Mouse (Mus musculus) embryonic facial prominence, embryonic 11.5 days (tissue): ENCODE measurements at regions not wholly inside any gene's neighbourhood (a gene's known extent, or its start where the extent isn't known, plus 50 kb on each side); places are given as distances from the start of the nearest gene placed in this dataset.

Experiments used
- ATAC-seq: fragments of 200-750 bp; cut with Nextera tagmentation; replicated peaks from 2 replicates; pipeline ENCODE4 v1.8.0; 2017; ENCODE audit warnings: low read depth; ENCODE audit not compliant: insufficient number of reproducible peaks, low FRiP score, low TSS enrichment
- DNase-seq: peaks from one replicate; pipeline ENCODE4 v3.0.0-alpha.2; 2015; ENCODE audit warnings: low spot score
- H3K27ac ChIP-seq: fragments of 300-500 bp; sonication (generic); replicated peaks from 2 replicates; pipeline ENCODE4 v1.5.1; 2014; ENCODE audit warnings: mild to moderate bottlenecking, low read depth, low read length, control low read depth
- H3K27me3 ChIP-seq: fragments of 300-500 bp; sonication (generic); 2 replicates; pipeline ENCODE4 v1.6.1; 2014; ENCODE audit warnings: mild to moderate bottlenecking, low read length, moderate library complexity, mixed read lengths; ENCODE audit not compliant: control insufficient read depth, insufficient read depth
- H3K36me3 ChIP-seq: fragments of 300-500 bp; sonication (generic); replicated peaks from 2 replicates; pipeline ENCODE4 v1.6.1; 2014; ENCODE audit warnings: low read depth, mild to moderate bottlenecking, low read length, moderate library complexity, mixed read lengths; ENCODE audit not compliant: control insufficient read depth, insufficient read depth
- H3K4me1 ChIP-seq: fragments of 300-500 bp; sonication (generic); 2 replicates; pipeline ENCODE4 v1.6.1; 2014; ENCODE audit warnings: low read length, mixed read lengths; ENCODE audit not compliant: control insufficient read depth, insufficient read depth
- H3K4me2 ChIP-seq: fragments of 300-500 bp; sonication (generic); 2 replicates; pipeline ENCODE4 v1.6.1; 2014; ENCODE audit warnings: low read depth, mild to moderate bottlenecking, control low read depth, low read length, moderate library complexity
- H3K4me3 ChIP-seq: fragments of 300-500 bp; sonication (generic); 2 replicates; pipeline ENCODE4 v1.5.1; 2014; ENCODE audit warnings: low read depth, low read length, control low read depth
- H3K9ac ChIP-seq: fragments of 300-500 bp; sonication (generic); replicated peaks from 2 replicates; pipeline ENCODE4 v1.6.1; 2014; ENCODE audit warnings: mild to moderate bottlenecking, control low read depth, low read length
- H3K9me3 ChIP-seq: fragments of 300-500 bp; sonication (generic); replicated peaks from 2 replicates; pipeline ENCODE4 v1.6.1; 2016; ENCODE audit warnings: mild to moderate bottlenecking, low read length, inconsistent platforms, mixed read lengths; ENCODE audit not compliant: control insufficient read depth
- WGBS: fragments of 180-500 bp; shearing (Covaris S2); extraction: QIAGEN DNeasy Blood & Tissue Kit; methylation state at CpG from one replicate; pipeline ENCODE4 v1.1.7; 2014; 5-methylcytosine and 5-hydroxymethylcytosine counted together

DNA sequence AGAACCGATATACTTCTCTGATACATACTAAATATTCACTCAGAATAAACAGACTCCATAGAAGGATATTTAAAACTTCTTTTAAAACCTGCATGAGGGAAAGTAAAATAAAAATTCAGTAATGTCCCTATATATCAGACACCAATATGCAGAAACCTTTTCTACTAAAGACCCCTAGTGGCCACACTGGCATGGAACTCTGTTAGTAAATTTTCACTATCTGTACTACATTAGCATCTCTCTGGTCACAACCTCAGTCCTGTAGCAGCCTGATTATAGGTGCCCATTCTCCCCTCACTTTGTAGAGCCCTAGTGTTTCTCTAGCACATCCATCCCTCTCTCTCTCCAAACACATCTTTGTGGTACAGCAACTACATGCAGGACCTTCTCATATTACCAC lies 970.3 kb downstream of the Cdh11 start:
- 95% methylated on average over 1 of the region's 1 CpGs for WGBS
- H3K9ac ChIP-seq = no peak overlapping the region
- no peak for ATAC-seq

DNA sequence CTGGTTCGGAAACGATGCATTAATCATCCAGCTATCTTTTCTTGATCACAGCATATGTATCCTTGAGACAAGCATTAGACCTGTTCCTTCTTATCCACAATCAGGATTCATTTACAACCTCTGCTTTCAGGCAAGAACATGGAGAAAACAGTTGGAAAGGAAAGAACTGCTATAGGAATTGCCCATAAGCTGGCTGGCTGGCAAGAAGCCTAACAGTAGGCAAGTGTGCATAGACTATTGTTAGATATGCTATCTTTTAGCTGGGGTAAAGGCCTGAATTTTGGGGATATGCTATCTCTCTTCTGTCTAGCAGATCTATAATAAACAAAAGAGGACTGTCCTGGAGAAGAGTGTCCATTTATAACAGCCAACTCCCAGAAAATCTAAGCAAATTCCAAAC lies 981.9 kb downstream of the Cdh11 start:
- H3K9ac ChIP-seq = no peak overlapping the region
- H3K9me3 ChIP-seq = no peaks in the 10 kb centered on the region
- WGBS = 72% methylated on average over 2 of the region's 2 CpGs
- H3K27ac ChIP-seq = no peak overlapping the region
- H3K27me3 ChIP-seq = no peaks in the 10 kb centered on the region
- H3K4me1 ChIP-seq = no peaks in the 10 kb centered on the region
- ATAC-seq (no peak), DNase-seq (no peak)
- no peak overlapping the region for H3K4me3 ChIP-seq
- no peak overlapping the region for H3K4me2 ChIP-seq
- H3K36me3 ChIP-seq = no peaks in the 10 kb centered on the region

More for the DNA sequence above, 970.3 kb downstream of the Cdh11 start:
- Histone ChIP-seq H3K27ac (no peak overlapping the region), H3K36me3 (no peaks in the 10 kb centered on the region), H3K4me3 (no peak overlapping the region), H3K4me2 (no peak overlapping the region), H3K4me1 (no peaks in the 10 kb centered on the region), H3K27me3 (no peaks in the 10 kb centered on the region), H3K9me3 (no peaks in the 10 kb centered on the region)
- peak; percentile 8 for DNase-seq

DNA sequence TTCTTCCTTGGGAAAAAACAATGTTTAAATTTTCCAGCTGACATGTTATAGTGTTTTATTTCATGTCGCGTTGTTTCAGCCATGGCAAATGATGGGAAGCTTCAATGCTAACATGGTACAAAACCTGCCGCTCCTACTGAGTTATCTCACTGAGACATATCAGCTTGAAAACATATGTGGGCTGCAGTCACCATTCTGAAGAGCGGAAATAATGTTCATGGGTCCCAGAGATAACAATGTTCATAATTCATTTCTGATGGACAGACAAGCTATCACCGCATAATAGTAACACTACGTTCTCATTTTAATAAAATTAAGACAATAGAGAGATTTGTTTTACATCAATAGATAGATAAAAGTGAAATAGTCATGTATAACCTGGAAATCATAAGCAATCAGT lies 983.3 kb downstream of the Cdh11 start:
- H3K27me3 ChIP-seq = no peaks in the 10 kb centered on the region
- no peak overlapping the region for H3K9ac ChIP-seq
- H3K27ac ChIP-seq = no peak overlapping the region
- no peak overlapping the region for H3K4me2 ChIP-seq
- 91% methylated on average over 6 of the region's 6 CpGs for WGBS
- ATAC-seq (no peak), DNase-seq (no peak)
- no peak overlapping the region for H3K4me3 ChIP-seq
- no peaks in the 10 kb centered on the region for H3K36me3 ChIP-seq
- H3K4me1 ChIP-seq = no peaks in the 10 kb centered on the region
- H3K9me3 ChIP-seq = no peaks in the 10 kb centered on the region

DNA sequence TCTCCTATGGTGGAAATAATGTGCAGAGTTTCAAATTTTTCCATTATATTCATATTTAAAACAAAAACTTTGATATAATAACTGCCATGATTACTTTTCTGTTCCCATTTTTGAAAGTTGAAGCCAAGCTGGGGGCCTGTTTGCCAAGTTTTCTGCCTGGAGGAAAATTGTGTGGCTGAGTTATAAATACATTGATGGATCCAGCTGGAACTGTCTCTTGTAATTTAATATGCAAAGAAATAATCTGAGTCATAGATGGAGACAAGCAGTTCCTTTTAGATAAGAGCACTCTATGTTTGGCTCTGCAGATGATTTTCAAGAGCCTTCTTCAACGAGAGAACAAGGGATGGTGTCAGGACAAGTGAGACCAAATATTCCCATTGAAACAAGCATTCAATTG lies 994.7 kb downstream of the Cdh11 start:
- Histone ChIP-seq H3K27ac (no peak overlapping the region), H3K36me3 (no peaks in the 10 kb centered on the region), H3K4me2 (no peak overlapping the region), H3K9ac (no peak overlapping the region), H3K4me1 (no peaks in the 10 kb centered on the region), H3K4me3 (no peak overlapping the region), H3K9me3 (no peaks in the 10 kb centered on the region), H3K27me3 (no peaks in the 10 kb centered on the region)
- ATAC-seq = no peak
- no peak for DNase-seq
- 79% methylated on average over 1 of the region's 1 CpGs for WGBS

DNA sequence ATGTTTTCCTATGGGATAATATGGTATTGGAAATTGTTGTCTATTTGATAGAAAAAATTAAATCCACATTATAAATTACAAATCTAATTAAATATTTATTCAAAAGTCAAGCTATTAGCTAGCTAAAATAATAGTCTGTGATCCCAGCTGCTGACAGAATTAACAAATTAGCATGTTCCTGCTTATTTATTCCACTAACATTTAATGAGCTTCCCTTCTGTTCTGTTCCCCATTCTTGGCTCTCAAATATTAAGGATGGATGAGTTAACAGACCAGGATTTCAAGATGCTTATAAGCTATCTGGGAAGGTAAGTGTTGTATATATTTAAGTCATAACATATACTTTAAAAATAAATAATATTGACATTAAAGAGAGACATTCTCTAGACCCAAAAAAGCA lies 998.6 kb downstream of the Cdh11 start:
- H3K9ac ChIP-seq = no peak overlapping the region
- no peak overlapping the region for H3K27ac ChIP-seq
- H3K4me3 ChIP-seq = no peak overlapping the region
- H3K9me3 ChIP-seq = no peaks in the 10 kb centered on the region
- ATAC-seq = no peak
- no peak for DNase-seq
- no peaks in the 10 kb centered on the region for H3K4me1 ChIP-seq
- no peak overlapping the region for H3K4me2 ChIP-seq
- H3K27me3 ChIP-seq = no peaks in the 10 kb centered on the region
- H3K36me3 ChIP-seq = no peaks in the 10 kb centered on the region

DNA sequence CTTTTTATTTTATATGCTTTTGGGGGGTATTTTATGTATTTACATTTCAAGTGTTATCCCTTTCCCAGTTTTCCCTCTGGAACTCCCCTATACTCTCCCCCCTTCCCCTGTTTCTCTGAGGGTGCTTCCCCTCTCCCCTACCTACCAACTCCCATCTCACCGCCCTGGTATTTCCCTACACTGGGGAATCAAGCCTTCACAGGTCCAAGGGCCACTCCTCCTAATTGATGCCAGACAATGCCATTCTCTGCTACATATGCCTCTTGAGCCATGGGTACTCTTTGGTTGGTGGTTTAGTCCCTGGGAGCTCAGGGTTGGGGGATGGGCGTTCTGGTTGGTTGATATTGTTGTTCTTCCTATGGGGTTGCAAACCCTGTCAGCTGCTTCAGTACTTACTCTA lies 1002.9 kb downstream of the Cdh11 start:
- 60% methylated on average over 2 of the region's 2 CpGs for WGBS
- DNase-seq (no peak), ATAC-seq (no peak)
- Histone ChIP-seq H3K36me3 (no peaks in the 10 kb centered on the region), H3K27ac (no peak overlapping the region), H3K4me1 (no peaks in the 10 kb centered on the region), H3K4me2 (no peak overlapping the region), H3K27me3 (no peaks in the 10 kb centered on the region), H3K4me3 (no peak overlapping the region), H3K9ac (no peak overlapping the region), H3K9me3 (no peaks in the 10 kb centered on the region)

DNA sequence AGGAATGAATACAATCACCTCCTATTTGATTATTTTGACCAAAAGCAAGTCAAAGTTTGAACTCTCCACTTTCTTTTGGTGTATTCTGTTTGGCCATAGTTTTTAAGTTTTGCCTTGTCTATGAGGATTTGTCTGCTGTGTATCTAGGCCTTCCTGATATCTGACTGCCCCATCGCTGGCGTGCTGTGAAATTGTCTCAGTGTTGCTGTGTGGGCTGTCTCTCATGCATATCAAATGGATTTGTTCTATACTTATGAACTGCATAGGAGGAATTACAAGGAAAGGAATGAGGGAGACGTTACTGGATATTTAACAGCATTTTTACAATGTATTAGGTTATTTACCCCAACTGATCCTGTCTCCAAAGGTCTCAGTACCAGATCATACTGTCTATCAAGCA lies 1003.5 kb downstream of the Cdh11 start:
- no peak for DNase-seq
- no peaks in the 10 kb centered on the region for H3K9me3 ChIP-seq
- no peaks in the 10 kb centered on the region for H3K36me3 ChIP-seq
- no peak overlapping the region for H3K9ac ChIP-seq
- 85% methylated on average over 3 of the region's 3 CpGs for WGBS
- H3K4me3 ChIP-seq = no peak overlapping the region
- ATAC-seq = no peak
- no peak overlapping the region for H3K4me2 ChIP-seq
- no peaks in the 10 kb centered on the region for H3K27me3 ChIP-seq
- H3K4me1 ChIP-seq = no peaks in the 10 kb centered on the region
- no peak overlapping the region for H3K27ac ChIP-seq

DNA sequence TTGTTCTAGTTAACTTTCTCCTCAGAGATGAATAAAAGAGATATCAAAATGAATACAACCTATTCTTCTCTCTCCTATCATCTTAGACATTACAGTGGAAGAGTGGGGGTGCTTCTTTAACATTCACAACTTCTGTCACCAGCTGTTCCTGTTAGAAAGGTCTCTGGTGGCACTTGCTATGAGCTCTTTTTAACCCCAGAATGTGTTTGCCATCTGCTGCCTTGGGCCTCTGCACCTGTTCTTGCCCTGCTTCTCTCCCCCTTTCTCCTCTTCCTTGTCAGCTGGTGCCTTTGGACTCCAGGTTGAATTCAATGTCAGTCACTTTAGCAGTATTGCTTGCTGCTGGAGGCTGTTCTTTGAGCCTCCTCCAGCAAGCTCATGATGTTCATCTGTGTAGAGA lies 1005.5 kb downstream of the Cdh11 start:
- no peak for DNase-seq
- Histone ChIP-seq H3K4me3 (no peak overlapping the region), H3K4me2 (no peak overlapping the region), H3K36me3 (no peaks in the 10 kb centered on the region), H3K27ac (no peak overlapping the region), H3K9me3 (no peaks in the 10 kb centered on the region), H3K4me1 (no peaks in the 10 kb centered on the region), H3K9ac (no peak overlapping the region), H3K27me3 (no peaks in the 10 kb centered on the region)
- no peak for ATAC-seq

DNA sequence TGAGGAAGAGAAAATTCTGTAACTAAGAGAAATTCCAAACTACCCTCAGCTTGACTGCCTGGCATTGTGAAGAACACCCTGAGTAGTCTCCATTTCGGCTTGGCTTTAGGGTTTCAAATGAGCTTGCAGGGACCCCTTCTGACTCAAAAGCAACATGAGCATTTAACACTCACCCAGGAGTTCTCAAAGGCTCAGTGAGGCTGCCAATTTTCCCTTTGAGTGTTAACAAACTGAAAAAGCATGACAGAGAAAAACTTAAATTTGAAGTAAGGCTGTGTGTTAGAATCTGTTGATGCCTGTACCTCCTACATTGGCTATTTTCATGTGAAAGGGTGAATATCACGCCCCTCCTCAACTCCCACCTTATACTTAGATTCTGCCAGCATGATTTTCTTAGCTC lies 1017.9 kb downstream of the Cdh11 start:
- no peak overlapping the region for H3K4me3 ChIP-seq
- no peaks in the 10 kb centered on the region for H3K27me3 ChIP-seq
- H3K4me2 ChIP-seq = no peak overlapping the region
- H3K27ac ChIP-seq = no peak overlapping the region
- no peaks in the 10 kb centered on the region for H3K36me3 ChIP-seq
- DNase-seq (no peak), ATAC-seq (no peak)
- no peak overlapping the region for H3K9ac ChIP-seq
- WGBS = 50% methylated on average over 2 of the region's 2 CpGs
- H3K4me1 ChIP-seq = no peaks in the 10 kb centered on the region
- no peaks in the 10 kb centered on the region for H3K9me3 ChIP-seq
